Mouse (Mus musculus) heart, adult 2 months (tissue): ENCODE results near the gene Rbms1.

Experiments
- CTCF ChIP-seq: fragments of 200-600 bp; IDR thresholded peaks from 2 replicates; pipeline ENCODE4 v1.8.1; 2022; ENCODE audit warnings: antibody characterized with exemption, mild to moderate bottlenecking, moderate library complexity
- EP300 ChIP-seq: fragments of 200-500 bp; IDR thresholded peaks from 2 replicates; pipeline ENCODE4 v1.6.1; 2011; ENCODE audit warnings: low read depth, low read length, control low read depth; ENCODE audit not compliant: insufficient read depth
- POLR2A ChIP-seq: fragments of 200-500 bp; IDR thresholded peaks from 2 replicates; pipeline ENCODE4 v1.6.1; 2011; ENCODE audit warnings: mild to moderate bottlenecking, low read depth, low read length, control low read depth; ENCODE audit not compliant: insufficient read depth

DNA sequence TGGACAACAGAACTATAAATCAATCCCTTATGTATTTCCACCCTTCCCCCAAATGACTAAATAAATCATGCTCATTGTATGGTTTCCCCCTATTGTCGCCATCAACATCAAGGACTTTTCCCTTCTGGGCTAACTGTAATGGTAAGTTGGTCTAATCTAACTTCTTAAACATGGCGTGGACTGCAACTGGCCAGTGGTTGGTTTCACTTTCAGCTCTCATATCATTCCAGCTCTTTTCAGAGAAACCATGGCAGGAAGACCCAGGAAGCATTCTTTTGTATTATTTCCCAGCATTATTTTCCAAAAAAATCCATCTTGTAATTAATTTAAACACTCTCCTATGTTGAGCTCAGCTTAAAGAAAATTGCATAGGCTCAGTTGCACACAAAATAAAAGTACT is 23.0 kb downstream of the Rbms1 start:
- TF ChIP-seq CTCF = no peak
- no peak for TF ChIP-seq POLR2A
- TF ChIP-seq EP300 = no peak
